Mouse (Mus musculus): ENCODE data around the gene Cadps2.

GRCm38 (mm10) chr6:23728620-23729019, 110.6 kb downstream of the Cadps2 start:
- TF ChIP-seq CTCF (IDR thresholded peaks at IDR 0.05; ENCODE audit: low read depth, low read length), result no peak
- TF ChIP-seq POLR2A (IDR thresholded peaks at IDR 0.05; ENCODE audit: insufficient read depth, low read length), result no peak
- no peak for TF ChIP-seq EP300 (IDR thresholded peaks at IDR 0.05; ENCODE audit: insufficient read depth, low read depth, low read length)
